Mouse (Mus musculus) 3T3-L1 (cell line): ENCODE measurements at regions not wholly inside any gene's neighbourhood (a gene's known extent, or its start where the extent isn't known, plus 50 kb on each side); places are given as distances from the start of the nearest gene placed in this dataset.

Source experiments
- DNase-seq: peaks from one replicate; pipeline ENCODE4 v3.0.0-alpha.2; 2015; ENCODE audit warnings: low read depth, low spot score

GRCm38 (mm10) chr2:19049877-19050731 is 52.0 kb downstream of the 4930426L09Rik start:
- DNase-seq, result no peak

GRCm38 (mm10) chr2:19055500-19055899 is 57.4 kb downstream of the 4930426L09Rik start:
- no peak for DNase-seq

- no peak for DNase-seq
Measured at GRCm38 (mm10) chr2:19057859-19058258, 59.7 kb downstream of the 4930426L09Rik start.

- no peak for DNase-seq
Measured at GRCm38 (mm10) chr2:19058765-19059164, 60.6 kb downstream of the 4930426L09Rik start.

- DNase-seq, result no peak
Measured at GRCm38 (mm10) chr2:19059246-19059645, 61.1 kb downstream of the 4930426L09Rik start.

GRCm38 (mm10) chr2:19060218-19060915 is 62.2 kb downstream of the 4930426L09Rik start:
- no peak for DNase-seq

- DNase-seq, result peak; percentile 54
Measured at GRCm38 (mm10) chr2:19064560-19065362, 66.6 kb downstream of the 4930426L09Rik start.

- no peak for DNase-seq
Measured at GRCm38 (mm10) chr2:19065511-19065910, 67.4 kb downstream of the 4930426L09Rik start.

GRCm38 (mm10) chr2:19068161-19068560 is 70.0 kb downstream of the 4930426L09Rik start:
- DNase-seq, result no peak

- DNase-seq, result no peak
Measured at GRCm38 (mm10) chr2:19083816-19084215, 85.7 kb downstream of the 4930426L09Rik start.

- no peak for DNase-seq
Measured at GRCm38 (mm10) chr2:19085105-19085504, 87.0 kb downstream of the 4930426L09Rik start.

- DNase-seq, result no peak
Measured at GRCm38 (mm10) chr2:19086167-19086566, 88.0 kb downstream of the 4930426L09Rik start.

GRCm38 (mm10) chr2:19086621-19087020 is 88.5 kb downstream of the 4930426L09Rik start:
- no peak for DNase-seq

GRCm38 (mm10) chr2:19099384-19099783 is 99.7 kb upstream of the Armc3 start:
- DNase-seq, result no peak

GRCm38 (mm10) chr2:19108753-19109152 is 90.3 kb upstream of the Armc3 start:
- no peak for DNase-seq

- no peak for DNase-seq
Measured at GRCm38 (mm10) chr2:19119871-19120270, 79.2 kb upstream of the Armc3 start.

GRCm38 (mm10) chr2:19132864-19133263 is 66.2 kb upstream of the Armc3 start:
- DNase-seq, result no peak

GRCm38 (mm10) chr2:19142586-19142985 is 56.5 kb upstream of the Armc3 start:
- DNase-seq, result no peak

- no peak for DNase-seq
Measured at GRCm38 (mm10) chr2:19145412-19145811, 53.7 kb upstream of the Armc3 start.

- peak; percentile 4 for DNase-seq
Measured at GRCm38 (mm10) chr2:19145881-19146280, 53.2 kb upstream of the Armc3 start.

GRCm38 (mm10) chr2:19146289-19146688 is 52.8 kb upstream of the Armc3 start:
- DNase-seq, result no peak

GRCm38 (mm10) chr2:19148812-19149211 is 50.3 kb upstream of the Armc3 start:
- DNase-seq, result no peak
